Mouse (Mus musculus): ENCODE results near the gene Cdkn2a.

The Cdkn2a gene

DNA sequence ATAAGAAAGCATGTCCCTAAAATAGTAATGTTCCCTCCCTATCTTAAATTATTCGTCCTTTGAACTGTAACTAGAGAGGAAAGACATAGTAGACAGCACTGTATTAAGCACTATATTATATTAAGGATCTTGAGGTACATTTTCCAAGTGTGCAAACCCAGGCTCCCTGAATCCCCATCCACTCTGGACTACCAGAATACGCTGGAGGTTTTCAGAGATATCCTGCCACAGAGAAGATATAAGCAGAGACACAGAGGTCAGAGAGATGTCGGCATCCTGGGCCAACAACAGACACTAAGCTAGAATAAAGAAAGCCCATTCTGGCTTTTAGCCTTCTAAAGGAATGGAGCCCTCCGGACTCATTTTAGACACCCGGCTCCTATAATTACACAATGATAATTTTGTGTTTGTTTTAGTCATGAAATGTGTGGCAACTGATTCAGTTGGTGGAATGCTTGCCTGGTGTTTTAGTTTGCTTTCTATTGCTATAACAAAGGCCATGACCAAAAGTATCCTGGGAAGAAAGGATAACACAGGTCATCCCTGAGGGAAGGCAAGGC, 17.0 kb downstream of the Cdkn2a start:
- no peak for DNase-seq (ENCODE audit: low read depth, low spot score)

DNA sequence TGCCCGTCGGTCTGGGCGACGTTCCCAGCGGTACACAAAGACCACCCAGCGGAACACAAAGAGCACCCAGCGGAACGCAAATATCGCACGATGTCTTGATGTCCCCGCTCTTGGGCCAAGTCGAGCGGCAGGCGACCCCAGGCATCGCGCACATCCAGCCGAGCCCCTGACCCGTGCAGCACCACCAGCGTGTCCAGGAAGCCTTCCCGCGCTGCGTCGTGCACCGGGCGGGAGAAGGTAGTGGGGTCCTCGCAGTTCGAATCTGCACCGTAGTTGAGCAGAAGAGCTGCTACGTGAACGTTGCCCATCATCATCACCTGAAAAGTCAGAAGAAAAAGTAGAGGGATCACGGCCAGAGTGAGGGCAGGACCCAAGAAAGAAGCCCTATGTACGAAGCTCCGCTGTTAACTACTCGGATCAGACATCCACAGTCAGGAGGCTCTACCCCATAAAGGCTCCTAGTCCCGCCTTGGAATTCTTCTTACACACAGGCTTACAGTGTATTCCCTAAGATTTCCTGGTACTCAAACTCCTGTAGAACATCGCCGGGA, 17.7 kb downstream of the Cdkn2a start:
- no peak for DNase-seq (ENCODE audit: low read depth, low spot score)

GRCm38 (mm10) chr4:89275811-89276584, 18.5 kb downstream of the Cdkn2a start:
- DNase-seq (ENCODE audit: low read depth, low spot score): no peak

- no peak for DNase-seq (ENCODE audit: low read depth, low spot score)
Observed at GRCm38 (mm10) chr4:89274829-89275548, 19.5 kb downstream of the Cdkn2a start.

DNA sequence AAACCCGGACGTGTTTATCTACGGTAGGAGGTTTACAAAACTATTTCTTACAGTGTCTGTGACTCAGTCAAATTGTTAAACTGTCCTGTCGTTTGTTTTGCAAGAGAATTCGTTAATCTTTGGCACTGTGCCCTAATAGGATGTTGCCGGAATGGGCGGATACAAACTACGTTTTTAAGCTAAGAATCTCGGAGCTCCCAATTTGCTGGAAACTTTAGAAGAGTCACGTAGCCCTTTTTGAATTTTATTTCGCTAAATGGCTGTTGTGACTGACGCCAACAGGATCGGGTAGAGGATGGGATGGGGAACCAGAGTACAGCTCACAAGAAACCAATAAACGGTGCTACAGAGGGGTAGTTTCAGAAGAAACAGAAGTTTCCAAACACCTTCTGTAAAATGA, 20.4 kb downstream of the Cdkn2a start:
- no peak for DNase-seq (ENCODE audit: low read depth, low spot score)

- no peak for DNase-seq (ENCODE audit: low read depth, low spot score)
Observed at GRCm38 (mm10) chr4:89273585-89273984, 20.9 kb downstream of the Cdkn2a start.

GRCm38 (mm10) chr4:89272961-89273540, 21.4 kb downstream of the Cdkn2a start:
- no peak for DNase-seq (ENCODE audit: low read depth, low spot score)

GRCm38 (mm10) chr4:89272101-89272718, 22.2 kb downstream of the Cdkn2a start:
- DNase-seq (ENCODE audit: low read depth, low spot score): no peak

GRCm38 (mm10) chr4:89257768-89258167, 36.7 kb downstream of the Cdkn2a start:
- DNase-seq (ENCODE audit: low read depth, low spot score): no peak

- DNase-seq (ENCODE audit: low read depth, low spot score): no peak
Observed at GRCm38 (mm10) chr4:89234446-89234845, 60.0 kb downstream of the Cdkn2a start.

Data from telencephalon, adult 2 months (tissue).